Mouse (Mus musculus) brown adipose tissue, adult 24 weeks (tissue): ENCODE measurements around the gene 4930451I11Rik. TPM values are rescaled to one million over a fixed set of nuclear protein-coding genes. Genes with fewer than 3 reads are reported as not detected.

Experiments
- H3K27ac ChIP-seq: fragments of 200-500 bp; replicated peaks from 2 replicates; pipeline ENCODE4 v1.5.1; 2012; ENCODE audit warnings: low read depth, mild to moderate bottlenecking, low read length
- H3K4me1 ChIP-seq: fragments of 200-500 bp; 2 replicates; pipeline ENCODE4 v1.6.1; 2012; ENCODE audit warnings: low read length, mixed read lengths; ENCODE audit not compliant: control insufficient read depth, insufficient read depth, insufficient read length
- H3K4me3 ChIP-seq: fragments of 200-500 bp; 2 replicates; pipeline ENCODE4 v1.5.1; 2012; ENCODE audit warnings: low read depth, mild to moderate bottlenecking, low read length, moderate library complexity; ENCODE audit not compliant: insufficient read depth
- polyA plus RNA-seq: library from polyadenylated mRNA; stranded (reverse); fragments of >200 nt; gene quantifications from 2 replicates; pipeline ENCODE4 v1.2.4, GENCODE M21; 2012; ENCODE audit not compliant: missing spikeins, insufficient read depth, insufficient read length

4930451I11Rik gene
- polyA plus RNA-seq, 1 experiment: not detected

DNA sequence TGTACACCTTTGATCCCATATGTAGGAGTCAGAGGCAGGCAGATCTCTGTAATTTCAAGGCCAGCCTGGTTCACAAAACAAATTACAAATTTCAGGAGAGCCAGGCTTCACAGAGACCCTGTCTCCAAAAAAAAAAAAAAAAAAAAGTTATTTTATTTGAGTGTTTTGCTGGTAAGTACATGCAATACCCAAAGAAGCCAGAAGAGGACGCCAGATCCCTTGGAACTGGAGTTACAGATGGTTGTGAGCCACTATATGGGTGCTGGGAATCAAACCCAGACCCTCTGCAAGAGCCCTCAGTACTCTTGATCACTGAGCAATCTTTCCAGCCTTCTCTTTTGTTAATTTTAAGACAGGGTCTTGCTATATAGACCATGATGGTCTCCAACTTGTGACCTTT is 12.6 kb downstream of the 4930451I11Rik start:
- H3K27ac ChIP-seq: no peak overlapping the region
- H3K4me1 ChIP-seq: peaks cover 10% of the 10 kb centered on the region

DNA sequence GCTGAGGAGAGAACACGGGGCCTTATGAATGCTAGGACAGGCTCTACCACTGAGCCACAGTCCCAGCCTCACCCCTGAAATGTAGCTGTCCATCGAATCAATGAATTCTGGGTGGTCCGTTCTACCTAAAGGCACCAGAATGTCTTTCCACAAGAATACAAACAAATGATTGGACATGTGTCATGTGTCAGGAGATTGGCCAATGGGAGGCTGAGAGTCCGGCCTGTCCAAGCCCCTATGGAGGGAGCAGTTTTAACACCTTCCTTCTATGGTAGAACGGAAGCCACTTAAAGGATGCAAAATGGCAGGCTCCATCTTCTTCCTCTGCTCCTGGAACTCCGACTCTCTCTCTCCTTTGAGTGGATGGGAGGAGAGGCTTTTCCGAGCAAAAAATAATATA is 13.8 kb downstream of the 4930451I11Rik start:
- no peak overlapping the region for H3K4me3 ChIP-seq
- peak overlapping the region; percentile 99 for H3K27ac ChIP-seq
- H3K4me1 ChIP-seq: peaks cover 13% of the 10 kb centered on the region

More for the DNA sequence above, 12.6 kb downstream of the 4930451I11Rik start:
- H3K4me3 ChIP-seq: no peak overlapping the region

DNA sequence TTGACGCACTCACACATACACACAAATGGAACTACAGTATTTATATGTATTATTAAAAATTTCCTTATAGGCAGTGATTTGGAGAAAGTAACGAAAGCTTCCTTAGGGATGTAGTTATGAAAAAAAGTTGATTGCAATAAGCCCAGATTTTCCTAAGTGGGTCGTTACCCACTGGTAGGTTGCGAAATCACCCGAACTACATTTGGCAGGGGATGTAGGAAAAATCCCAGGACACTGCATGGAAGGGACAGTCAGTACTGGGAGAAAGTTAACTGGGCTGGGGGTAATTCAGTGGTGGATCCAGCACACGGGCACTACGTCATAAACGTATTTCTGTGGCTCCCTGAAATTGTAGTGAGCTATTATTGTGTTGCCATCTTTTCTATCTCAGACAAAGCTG is 14.9 kb downstream of the 4930451I11Rik start:
- peaks cover 8% of the 10 kb centered on the region for H3K4me1 ChIP-seq
- H3K27ac ChIP-seq: peak overlapping the region; percentile 99
- no peak overlapping the region for H3K4me3 ChIP-seq

DNA sequence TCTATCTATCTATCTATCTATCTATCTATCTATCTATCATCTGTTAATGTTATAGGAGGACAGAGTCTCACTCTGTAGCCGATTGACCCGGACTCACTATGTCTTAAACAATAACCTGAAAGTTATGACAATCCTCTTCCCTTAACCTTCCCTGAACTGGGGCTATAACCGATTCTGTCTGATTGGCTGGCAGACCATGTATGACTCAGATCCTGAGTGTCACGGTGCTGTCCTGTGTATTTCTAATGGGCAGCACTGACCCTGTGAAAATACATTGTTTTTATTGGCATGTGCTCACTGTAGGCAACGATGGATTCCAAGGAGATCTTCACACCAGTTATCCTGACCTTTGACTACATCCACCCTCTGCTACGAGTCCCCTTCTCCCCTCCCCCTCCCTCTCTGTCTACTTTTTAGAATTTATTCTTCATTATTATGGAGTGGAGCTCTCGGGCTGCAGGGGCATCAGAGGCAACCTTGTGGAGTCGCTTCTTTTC is 15.7 kb downstream of the 4930451I11Rik start:
- peaks cover 8% of the 10 kb centered on the region for H3K4me1 ChIP-seq
- peak overlapping the region; percentile 97 for H3K27ac ChIP-seq
- H3K4me3 ChIP-seq: no peak overlapping the region

DNA sequence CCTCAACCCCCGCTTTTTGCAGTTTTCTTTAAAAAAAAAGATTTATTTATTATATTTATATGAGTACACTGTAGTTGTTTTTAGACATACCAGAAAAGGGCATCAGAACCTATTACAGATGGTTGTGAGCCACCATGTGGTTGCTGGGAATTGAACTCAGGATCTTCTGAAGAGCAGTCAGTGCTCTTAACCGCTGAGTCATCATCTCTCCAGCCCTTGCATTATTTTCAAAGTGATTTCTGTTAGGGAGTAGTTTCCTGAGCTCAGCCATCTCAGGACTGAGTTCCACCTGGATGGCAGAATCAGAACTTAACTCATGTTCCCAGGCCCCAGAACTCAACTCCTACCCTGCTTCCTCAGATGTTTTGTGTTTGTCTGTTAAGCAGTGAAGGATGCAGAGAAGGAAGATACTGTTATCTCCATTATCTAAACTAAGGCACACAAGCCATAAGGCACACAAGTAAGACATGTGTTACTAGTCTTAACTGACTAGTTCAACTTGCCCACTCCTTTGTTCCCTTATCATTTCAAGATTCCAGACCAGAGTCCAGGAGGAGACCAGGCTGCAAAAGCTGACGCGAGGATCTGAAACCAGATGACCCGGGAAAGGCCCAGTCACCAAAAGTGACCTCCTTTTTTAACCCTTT is 21.6 kb downstream of the 4930451I11Rik start:
- Histone ChIP-seq H3K27ac (no peak overlapping the region), H3K4me1 (peaks cover 10% of the 10 kb centered on the region), H3K4me3 (no peak overlapping the region)

DNA sequence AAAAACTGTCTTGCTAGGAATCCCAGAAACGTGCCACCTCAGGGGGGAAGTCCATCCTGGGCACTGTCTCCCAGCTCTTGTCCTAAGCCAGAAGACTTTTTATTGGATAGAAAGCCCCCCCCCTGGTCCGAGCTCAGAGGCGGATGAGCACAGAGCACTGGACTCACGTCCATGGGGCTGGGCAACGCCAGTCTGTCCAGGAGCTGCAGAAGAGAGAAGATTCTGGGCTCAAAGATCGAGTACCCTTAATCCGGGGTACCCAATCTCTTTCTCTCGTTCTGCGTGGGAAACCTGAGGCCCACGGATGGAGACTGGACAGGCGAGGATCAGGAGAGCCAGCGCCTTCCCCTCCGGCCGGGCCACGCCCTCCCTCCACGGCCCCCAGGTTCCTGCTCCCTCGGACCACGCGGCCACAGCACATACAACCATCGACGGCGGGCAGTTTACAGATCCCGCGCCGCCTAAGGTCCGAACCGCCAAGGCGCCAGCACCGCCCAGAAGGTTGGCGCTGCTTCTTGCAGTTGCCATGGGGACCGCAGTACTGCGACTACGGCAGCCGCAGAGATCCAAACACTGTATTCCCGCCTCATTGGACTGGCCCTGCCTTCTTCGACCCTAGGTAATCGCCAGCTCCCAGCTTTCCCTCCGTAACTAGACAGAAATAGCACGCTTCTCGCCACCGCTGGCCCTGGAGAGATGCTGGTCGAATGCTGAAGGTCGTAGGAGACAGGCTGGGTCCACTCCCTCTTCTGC is 22.6 kb downstream of the 4930451I11Rik start:
- H3K4me3 ChIP-seq: peak overlapping the region; percentile 62
- H3K27ac ChIP-seq: peak overlapping the region; percentile 30
- peaks cover 9% of the 10 kb centered on the region for H3K4me1 ChIP-seq

DNA sequence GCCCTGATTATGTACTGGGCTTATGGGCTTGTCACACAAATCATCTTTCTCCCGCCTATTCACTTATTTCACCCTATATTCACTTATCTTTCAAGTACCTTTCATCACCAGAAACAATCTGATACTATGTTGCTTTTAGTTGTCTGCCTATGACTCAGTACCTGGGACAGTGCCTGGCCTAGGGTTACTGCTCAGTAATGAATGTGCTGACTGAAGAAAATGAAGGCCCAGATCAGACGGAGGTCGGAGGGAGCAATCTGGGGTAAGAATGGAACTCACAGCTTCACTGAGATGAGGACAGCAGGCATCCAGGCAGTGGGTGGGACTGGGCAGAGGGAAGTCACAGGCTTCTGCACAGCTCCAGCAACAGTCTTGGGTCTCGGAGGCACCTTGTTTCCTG is 24.0 kb downstream of the 4930451I11Rik start:
- Histone ChIP-seq H3K27ac (no peak overlapping the region), H3K4me3 (no peak overlapping the region), H3K4me1 (0 out of 2 replicates have a peak, but pooled peaks cover 5% of the 10 kb centered on the region)

DNA sequence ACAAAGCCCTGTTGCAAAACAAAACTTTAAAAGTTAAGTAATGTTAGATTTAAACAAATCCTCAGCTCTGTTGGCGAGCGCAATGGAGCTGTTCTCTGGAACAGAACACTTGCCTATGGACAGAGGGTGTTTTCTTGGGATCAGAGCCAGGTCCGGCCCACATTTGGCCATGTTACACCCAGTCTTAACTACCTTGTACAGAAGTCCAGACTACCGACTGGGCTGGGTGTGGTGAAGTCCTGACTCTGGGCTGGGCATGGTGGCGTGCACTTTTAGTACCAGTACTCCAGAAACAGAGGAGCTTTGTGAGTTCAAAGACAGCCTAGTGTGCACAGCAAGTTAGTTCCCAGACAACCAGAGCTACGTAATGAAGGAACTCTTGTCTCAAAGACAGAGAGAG is 24.5 kb downstream of the 4930451I11Rik start:
- Histone ChIP-seq H3K4me3 (no peak overlapping the region), H3K4me1 (0 out of 2 replicates have a peak, but pooled peaks cover 5% of the 10 kb centered on the region), H3K27ac (no peak overlapping the region)

DNA sequence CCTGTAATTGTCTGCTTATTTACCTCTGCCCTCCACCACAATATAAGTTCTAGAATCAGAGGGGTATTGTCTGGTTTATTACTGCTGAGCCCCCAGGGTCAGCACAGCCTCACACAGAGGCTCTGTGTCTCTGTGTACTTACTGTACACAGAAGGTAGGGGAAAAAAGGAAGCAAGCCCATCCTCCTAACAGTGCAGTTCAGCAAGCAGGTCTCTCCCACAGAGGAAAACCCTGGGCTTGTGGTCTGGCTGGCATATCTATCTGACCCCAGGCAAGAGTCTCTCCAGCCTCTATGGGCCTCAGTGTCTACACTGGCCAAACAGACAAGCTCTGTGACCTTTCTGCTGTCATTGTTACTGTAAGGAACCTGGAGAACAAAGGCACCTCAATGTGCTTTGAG is 27.7 kb downstream of the 4930451I11Rik start:
- no peak overlapping the region for H3K4me3 ChIP-seq
- H3K27ac ChIP-seq: no peak overlapping the region
- H3K4me1 ChIP-seq: 0 out of 2 replicates have a peak, but pooled peaks cover 5% of the 10 kb centered on the region

DNA sequence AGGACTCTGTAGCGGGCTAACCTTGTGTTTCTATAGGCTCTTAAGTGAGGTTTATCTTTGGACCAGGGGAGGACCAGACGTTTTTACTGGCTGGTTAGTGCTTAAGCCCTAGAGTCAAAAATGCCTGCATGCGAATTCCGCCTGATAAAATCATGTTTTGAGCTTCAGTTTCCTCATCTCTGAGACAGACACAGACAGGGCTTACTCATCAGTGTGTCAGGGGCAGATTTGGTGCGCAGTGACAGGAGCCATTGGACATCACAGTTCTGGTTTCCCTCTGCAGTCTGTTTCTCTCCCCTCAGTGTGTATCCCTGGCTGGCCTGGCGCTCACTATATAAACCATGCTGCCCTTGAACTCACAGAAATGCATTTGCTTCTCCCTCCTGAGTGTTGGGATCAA is 28.3 kb downstream of the 4930451I11Rik start:
- Histone ChIP-seq H3K4me3 (no peak overlapping the region), H3K27ac (no peak overlapping the region), H3K4me1 (0 out of 2 replicates have a peak, but pooled peaks cover 5% of the 10 kb centered on the region)

DNA sequence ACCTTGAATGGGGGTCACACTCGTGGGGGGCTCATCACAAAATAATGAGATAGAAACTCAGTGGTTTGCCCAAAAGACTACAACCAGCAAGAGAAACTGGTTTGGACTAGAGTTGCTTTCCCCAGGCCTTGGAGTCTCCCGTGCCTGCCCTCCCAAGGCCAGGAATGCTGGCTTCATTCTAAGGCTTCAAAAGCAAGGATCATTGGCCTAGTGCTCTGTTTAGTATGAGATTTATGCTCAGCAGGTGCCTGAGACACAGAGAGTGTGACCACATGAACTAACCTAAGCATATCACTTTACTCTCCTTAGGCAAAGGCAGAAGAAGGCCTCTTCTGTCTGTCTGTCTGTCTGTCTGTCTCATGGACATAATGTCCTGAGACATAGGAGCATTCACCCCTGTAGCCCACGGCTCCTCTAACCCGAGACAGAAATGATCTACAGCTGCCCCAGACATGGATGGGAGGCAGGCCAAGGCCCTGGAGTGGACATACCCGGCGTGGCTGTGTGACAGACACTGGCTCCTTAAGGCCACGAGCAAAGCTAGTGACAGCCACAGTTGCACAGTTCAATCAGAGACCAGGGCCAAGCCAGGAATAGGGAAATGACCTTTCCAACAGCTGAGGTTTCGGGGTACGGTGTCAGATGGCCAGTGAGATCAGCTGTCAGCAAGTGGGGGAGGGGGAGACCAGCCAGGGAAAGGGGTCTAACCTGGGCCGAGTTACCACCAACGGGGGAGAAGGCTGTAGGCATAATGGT is 29.1 kb downstream of the 4930451I11Rik start:
- no peak overlapping the region for H3K27ac ChIP-seq
- no peak overlapping the region for H3K4me3 ChIP-seq
- H3K4me1 ChIP-seq: no peaks in the 10 kb centered on the region

DNA sequence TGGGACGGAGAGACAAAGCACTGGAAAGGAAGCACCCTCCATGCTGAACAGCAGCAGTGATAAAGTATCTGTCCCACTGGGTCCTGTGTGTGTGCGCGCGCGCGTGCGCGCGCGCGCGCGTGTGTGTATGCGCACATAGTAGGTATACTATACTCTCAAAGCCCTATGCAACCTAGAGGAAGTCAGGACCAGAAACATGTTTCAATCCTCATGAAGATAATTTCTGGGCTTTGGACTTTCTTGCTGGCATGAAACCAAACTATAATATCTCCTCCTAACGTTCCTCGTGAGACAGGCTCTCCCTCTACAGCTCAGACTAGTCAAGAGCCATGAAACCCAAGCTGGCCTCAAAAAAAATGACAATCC is 30.4 kb downstream of the 4930451I11Rik start:
- Histone ChIP-seq H3K4me3 (no peak overlapping the region), H3K27ac (no peak overlapping the region)

DNA sequence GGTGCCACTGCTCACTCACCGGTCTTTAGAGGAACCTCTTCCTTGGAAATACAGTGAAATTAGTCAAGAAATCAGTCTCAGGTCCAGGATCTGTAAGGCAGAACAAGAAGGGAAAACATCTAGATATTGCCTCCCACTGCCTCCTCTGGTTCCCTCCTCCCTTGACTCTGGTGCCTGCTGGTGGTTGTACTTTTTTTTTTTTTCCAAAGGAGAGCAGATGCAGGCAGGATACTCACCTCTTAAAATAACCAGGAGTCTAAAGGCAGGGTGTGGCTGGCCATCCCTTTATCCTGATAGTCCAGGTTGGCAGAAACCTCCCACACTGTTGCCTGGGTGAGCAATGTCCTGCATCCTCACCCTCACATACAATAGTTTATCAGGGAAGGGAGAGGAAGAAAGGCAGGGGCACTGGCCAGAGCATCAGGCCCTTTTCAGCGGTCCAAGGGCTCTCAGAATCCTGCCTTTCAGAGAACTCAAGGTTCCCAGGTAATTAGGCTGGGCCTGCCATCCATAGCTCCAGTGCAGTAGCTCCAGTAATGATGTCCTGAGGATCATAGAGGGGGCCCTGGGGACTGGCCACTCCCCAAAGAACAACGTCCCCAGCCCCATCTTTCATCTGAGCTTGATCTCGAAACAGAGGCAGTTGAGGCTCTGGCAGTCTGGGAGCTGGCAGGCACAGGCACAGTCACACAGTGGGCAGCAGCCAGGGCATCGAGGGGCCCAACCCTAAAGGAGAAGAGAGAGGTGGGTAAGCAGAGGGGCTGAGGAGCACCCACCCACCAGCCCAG is 31.0 kb downstream of the 4930451I11Rik start:
- peak overlapping the region; percentile 63 for H3K4me3 ChIP-seq
- H3K4me1 ChIP-seq: no peaks in the 10 kb centered on the region; the same call in 1 of the 2 replicates

More for the DNA sequence above, 30.4 kb downstream of the 4930451I11Rik start:
- H3K4me1 ChIP-seq: no peaks in the 10 kb centered on the region; the same call in 1 of the 2 replicates

DNA sequence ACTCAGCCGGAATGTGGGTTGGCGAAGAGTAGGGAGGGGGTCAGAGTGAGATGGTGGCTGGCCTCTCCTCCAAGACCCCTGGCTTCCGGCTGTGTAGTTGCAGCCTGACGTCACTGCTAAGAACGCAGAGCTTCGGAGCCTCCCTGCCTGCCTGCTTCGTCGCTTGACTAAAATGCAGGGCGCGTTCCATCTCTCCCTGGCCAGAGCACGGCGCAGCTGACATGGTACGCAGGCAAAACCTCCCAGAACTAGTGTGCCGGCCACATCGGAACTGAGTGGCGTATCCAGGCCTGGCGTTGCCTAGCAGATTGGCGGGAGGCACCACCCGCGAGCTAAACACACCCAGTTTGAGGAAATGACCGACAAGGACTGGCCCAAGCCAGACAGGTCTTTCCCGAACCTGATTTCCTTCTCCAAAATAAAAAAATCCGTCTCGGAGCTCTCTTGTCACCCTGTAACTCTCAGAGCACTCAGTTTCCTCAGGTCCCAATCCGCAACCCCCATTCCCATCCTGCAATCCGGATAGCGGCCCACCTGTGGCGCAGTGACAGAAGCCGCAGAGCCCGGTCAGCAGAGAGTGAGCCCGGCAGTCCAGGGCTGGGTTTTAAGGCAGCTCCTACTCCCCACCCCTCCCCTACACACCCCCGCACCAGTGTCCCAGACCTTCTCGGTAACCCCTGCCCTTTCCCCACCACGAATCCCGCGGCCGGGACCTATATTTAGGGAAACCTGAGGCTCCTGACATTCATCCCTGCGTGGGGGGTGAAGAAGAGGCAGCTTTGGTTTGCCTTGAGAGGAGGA is 31.8 kb downstream of the 4930451I11Rik start:
- Histone ChIP-seq H3K27ac (peak overlapping the region; percentile 96), H3K4me3 (peak overlapping the region; percentile 63), H3K4me1 (no peaks in the 10 kb centered on the region; the same call in 1 of the 2 replicates)

More for the DNA sequence above, 31.0 kb downstream of the 4930451I11Rik start:
- H3K27ac ChIP-seq: peak overlapping the region; percentile 96
